Mouse (Mus musculus): ENCODE measurements around the gene Pias1. TPM values are rescaled to one million over a fixed set of nuclear protein-coding genes. Genes with fewer than 3 reads are reported as not detected.

Pias1 gene
- polyA plus RNA-seq, 1 experiment from 2014 or later: 63.2 TPM

DNA sequence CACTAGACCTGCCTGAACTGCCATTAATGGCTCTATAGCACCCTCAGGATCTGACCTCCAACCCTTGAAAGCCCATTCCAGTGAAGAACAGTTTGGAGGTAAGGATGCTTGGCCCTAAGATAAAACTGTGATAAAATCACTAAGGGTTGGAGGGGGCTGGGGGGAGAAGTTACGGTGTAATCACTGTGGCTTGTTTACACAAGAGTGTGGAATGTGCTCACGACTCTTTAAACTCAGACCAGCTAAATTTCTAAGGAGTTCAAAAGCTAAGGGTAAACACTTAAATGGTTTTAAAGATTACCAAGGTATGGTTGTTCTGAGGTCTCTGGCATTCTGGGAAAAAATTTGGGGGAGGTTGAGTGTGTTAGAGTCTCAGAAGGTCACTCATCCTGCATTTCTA lies 7.5 kb upstream of the Pias1 start:
- no peaks in the 10 kb centered on the region for H3K27me3 ChIP-seq (ENCODE audit: control insufficient read depth, insufficient read depth, low read length)
- WGBS: 80% methylated on average over 2 of the region's 2 CpGs
- ATAC-seq (replicated peaks; ENCODE audit: low FRiP score) (no peak), DNase-seq (ENCODE audit: low spot score) (no peak)
- H3K9ac ChIP-seq (ENCODE audit: low read length): no peak overlapping the region
- H3K4me3 ChIP-seq (ENCODE audit: low read depth, low read length): no peak overlapping the region
- no peak overlapping the region for H3K4me2 ChIP-seq (ENCODE audit: low read depth, low read length, severe bottlenecking)
- H3K27ac ChIP-seq (ENCODE audit: low read depth, low read length): no peak overlapping the region
- H3K4me1 ChIP-seq (replicated peaks; ENCODE audit: control insufficient read depth, insufficient read depth, low read length): no peaks in the 10 kb centered on the region
- H3K36me3 ChIP-seq (ENCODE audit: control insufficient read depth, insufficient read depth, low read length): no peaks in the 10 kb centered on the region
- H3K9me3 ChIP-seq (ENCODE audit: control insufficient read depth, low read length): no peaks in the 10 kb centered on the region

DNA sequence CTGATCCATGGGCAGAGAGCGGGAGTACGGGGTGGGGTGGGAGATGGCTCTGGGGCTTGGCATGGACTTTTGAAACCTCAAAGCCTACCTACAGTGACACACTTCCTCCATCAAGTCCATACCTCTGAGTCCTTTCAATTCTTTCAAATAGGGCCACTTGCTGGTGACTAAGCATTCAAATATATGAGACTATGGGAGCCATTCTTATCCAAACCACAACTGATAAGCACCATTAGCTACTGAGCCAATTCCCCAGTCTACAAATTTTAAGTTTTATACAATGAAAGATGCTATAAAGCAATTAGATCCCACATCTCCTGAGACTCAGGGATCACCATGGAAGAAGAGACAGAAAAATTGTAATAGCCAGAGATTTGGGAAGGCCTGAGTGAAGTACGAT lies 2.4 kb upstream of the Pias1 start:
- Histone ChIP-seq H3K4me2 (ENCODE audit: low read depth, low read length, severe bottlenecking) (no peak overlapping the region), H3K36me3 (ENCODE audit: control insufficient read depth, insufficient read depth, low read length) (no peaks in the 10 kb centered on the region), H3K9ac (ENCODE audit: low read length) (no peak overlapping the region), H3K27me3 (ENCODE audit: control insufficient read depth, insufficient read depth, low read length) (no peaks in the 10 kb centered on the region), H3K9me3 (ENCODE audit: control insufficient read depth, low read length) (no peaks in the 10 kb centered on the region), H3K27ac (ENCODE audit: low read depth, low read length) (no peak overlapping the region), H3K4me1 (replicated peaks; ENCODE audit: control insufficient read depth, insufficient read depth, low read length) (no peaks in the 10 kb centered on the region), H3K4me3 (ENCODE audit: low read depth, low read length) (no peak overlapping the region)
- no peak for DNase-seq (ENCODE audit: low spot score)
- ATAC-seq (replicated peaks; ENCODE audit: low FRiP score): no peak
- 94% methylated on average over 3 of the region's 3 CpGs for WGBS

GRCm38 (mm10) chr9:62980777-62981202 lies 6.9 kb downstream of the Pias1 start:
- peak; percentile 94 for ATAC-seq (replicated peaks; ENCODE audit: low FRiP score)
- Histone ChIP-seq H3K9ac (ENCODE audit: low read length) (peak overlapping the region; percentile 82), H3K4me1 (replicated peaks; ENCODE audit: control insufficient read depth, insufficient read depth, low read length) (no peaks in the 10 kb centered on the region; the same call in 1 of the 2 replicates), H3K4me2 (ENCODE audit: low read depth, low read length, severe bottlenecking) (peak overlapping the region; percentile 80), H3K27me3 (ENCODE audit: control insufficient read depth, insufficient read depth, low read length) (no peaks in the 10 kb centered on the region), H3K36me3 (ENCODE audit: control insufficient read depth, insufficient read depth, low read length) (no peaks in the 10 kb centered on the region), H3K27ac (ENCODE audit: low read depth, low read length) (peak overlapping the region; percentile 95), H3K4me3 (ENCODE audit: low read depth, low read length) (peak overlapping the region; percentile 87), H3K9me3 (ENCODE audit: control insufficient read depth, low read length) (no peaks in the 10 kb centered on the region)
- WGBS: under 1% methylated on average over 38 of the region's 38 CpGs
- DNase-seq (ENCODE audit: low spot score): peak; percentile 100

DNA sequence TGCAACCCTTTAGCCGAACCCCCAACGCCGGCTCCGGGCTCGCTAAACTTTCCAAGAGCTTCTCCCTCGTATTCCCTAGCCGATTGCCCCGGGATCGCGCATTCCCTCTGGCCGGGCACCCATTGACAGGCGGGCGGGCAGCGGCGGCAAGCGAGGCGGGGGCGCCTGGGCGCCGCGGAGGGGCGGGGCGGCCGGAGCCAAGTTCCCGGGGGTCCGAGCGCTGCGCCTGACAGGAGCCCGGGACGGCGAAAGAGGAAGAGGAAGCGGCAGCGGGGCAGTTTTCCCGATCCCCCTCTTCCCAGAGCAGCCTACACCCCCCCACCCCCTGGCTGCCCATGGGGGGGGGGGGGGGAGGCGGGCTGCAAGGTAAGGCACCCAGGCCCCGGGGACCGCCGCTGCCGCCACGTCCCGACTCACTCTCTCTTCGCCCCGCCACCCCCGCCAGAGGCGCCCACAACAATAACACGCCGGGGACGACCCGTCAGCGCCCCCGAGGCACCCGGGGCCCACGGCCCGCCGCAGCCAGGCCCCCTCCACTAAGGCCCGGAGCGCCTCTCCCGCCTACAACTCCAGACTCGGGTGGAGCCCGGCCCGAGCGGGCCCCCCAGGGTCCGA lies 7.5 kb downstream of the Pias1 start:
- ATAC-seq (replicated peaks; ENCODE audit: low FRiP score): peak; percentile 88
- peak; percentile 77 for DNase-seq (ENCODE audit: low spot score)
- Histone ChIP-seq H3K27me3 (ENCODE audit: control insufficient read depth, insufficient read depth, low read length) (no peaks in the 10 kb centered on the region), H3K4me1 (replicated peaks; ENCODE audit: control insufficient read depth, insufficient read depth, low read length) (no peaks in the 10 kb centered on the region; the same call in 1 of the 2 replicates), H3K9ac (ENCODE audit: low read length) (peak overlapping the region; percentile 82), H3K36me3 (ENCODE audit: control insufficient read depth, insufficient read depth, low read length) (no peaks in the 10 kb centered on the region), H3K9me3 (ENCODE audit: control insufficient read depth, low read length) (no peaks in the 10 kb centered on the region), H3K4me2 (ENCODE audit: low read depth, low read length, severe bottlenecking) (peak overlapping the region; percentile 80), H3K4me3 (ENCODE audit: low read depth, low read length) (peak overlapping the region; percentile 87), H3K27ac (ENCODE audit: low read depth, low read length) (peak overlapping the region; percentile 95)
- 1% methylated on average over 49 of the region's 63 CpGs for WGBS

DNA sequence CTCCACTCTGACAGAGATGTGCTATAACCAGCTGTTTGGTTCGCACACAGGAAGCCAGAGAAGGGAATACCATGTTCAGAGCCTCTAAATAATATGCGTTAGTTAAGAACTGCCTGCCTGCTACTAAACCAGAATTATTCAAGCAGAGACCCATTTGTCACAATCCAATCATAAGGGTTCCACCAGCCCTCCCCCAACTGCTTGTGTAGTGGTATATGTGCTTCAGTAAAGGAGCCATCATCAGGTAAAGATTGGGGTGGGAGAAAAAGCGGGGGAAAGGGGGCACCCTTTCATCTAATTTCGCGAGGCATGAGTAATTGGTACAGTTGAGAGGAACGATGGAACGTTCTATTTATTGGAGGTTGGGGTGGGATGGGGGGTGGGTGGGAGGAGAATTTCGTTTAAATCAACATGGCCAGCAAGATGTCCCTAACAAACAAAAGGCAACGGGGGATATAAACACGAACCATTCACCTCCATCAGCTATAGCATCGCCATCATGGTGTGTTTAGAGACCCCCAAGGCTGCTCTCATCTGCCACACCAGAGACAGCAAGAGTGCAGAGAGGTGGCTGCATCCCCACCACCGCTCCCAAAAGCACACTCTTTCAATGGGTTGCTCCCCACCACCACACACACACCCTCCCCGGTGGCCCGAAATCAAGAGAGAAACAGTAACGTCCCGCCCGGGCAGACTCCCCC lies 8.1 kb downstream of the Pias1 start:
- DNase-seq (ENCODE audit: low spot score): no peak
- no peaks in the 10 kb centered on the region; the same call in 1 of the 2 replicates for H3K4me1 ChIP-seq (replicated peaks; ENCODE audit: control insufficient read depth, insufficient read depth, low read length)

DNA sequence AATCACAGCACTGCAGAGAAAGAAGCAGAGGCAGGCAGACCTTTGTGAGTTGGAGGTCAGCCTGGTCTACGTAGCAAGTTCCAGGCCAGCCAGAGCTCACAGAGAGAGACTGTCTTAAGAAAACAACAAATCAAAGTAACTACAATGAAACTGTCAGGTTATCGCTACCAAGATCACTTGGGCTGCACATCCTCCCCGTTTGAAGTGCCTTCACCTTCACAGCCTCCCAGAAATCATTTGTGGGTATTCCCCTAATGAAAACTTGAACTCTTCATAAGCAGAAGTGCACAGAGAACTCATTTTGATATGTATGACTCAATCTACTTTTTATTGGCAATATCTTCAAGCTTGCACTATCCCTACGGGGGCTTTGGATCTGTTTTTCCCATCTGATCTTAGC lies 10.6 kb downstream of the Pias1 start:
- 71% methylated on average over 4 of the region's 4 CpGs for WGBS
- no peak overlapping the region for H3K9ac ChIP-seq (ENCODE audit: low read length)
- no peak overlapping the region for H3K27ac ChIP-seq (ENCODE audit: low read depth, low read length)
- H3K36me3 ChIP-seq (ENCODE audit: control insufficient read depth, insufficient read depth, low read length): no peaks in the 10 kb centered on the region
- DNase-seq (ENCODE audit: low spot score) (no peak), ATAC-seq (replicated peaks; ENCODE audit: low FRiP score) (no peak)
- H3K4me2 ChIP-seq (ENCODE audit: low read depth, low read length, severe bottlenecking): no peak overlapping the region
- H3K27me3 ChIP-seq (ENCODE audit: control insufficient read depth, insufficient read depth, low read length): no peaks in the 10 kb centered on the region
- no peaks in the 10 kb centered on the region for H3K9me3 ChIP-seq (ENCODE audit: control insufficient read depth, low read length)
- no peak overlapping the region for H3K4me3 ChIP-seq (ENCODE audit: low read depth, low read length)
- H3K4me1 ChIP-seq (replicated peaks; ENCODE audit: control insufficient read depth, insufficient read depth, low read length): peaks cover 3% of the 10 kb centered on the region; the same call in 1 of the 2 replicates

More for the DNA sequence above, 8.1 kb downstream of the Pias1 start:
- no peak overlapping the region; the same call in 1 of the 2 replicates for H3K27ac ChIP-seq (ENCODE audit: low read depth, low read length)
- ATAC-seq (replicated peaks; ENCODE audit: low FRiP score): peak; percentile 29; the same call in 1 of the 2 replicates
- WGBS: 5% methylated on average over 17 of the region's 17 CpGs
- peak overlapping the region; percentile 82 for H3K9ac ChIP-seq (ENCODE audit: low read length)
- H3K9me3 ChIP-seq (ENCODE audit: control insufficient read depth, low read length): no peaks in the 10 kb centered on the region
- H3K4me2 ChIP-seq (ENCODE audit: low read depth, low read length, severe bottlenecking): peak overlapping the region; percentile 80
- no peaks in the 10 kb centered on the region for H3K27me3 ChIP-seq (ENCODE audit: control insufficient read depth, insufficient read depth, low read length)
- peak overlapping the region; percentile 87 for H3K4me3 ChIP-seq (ENCODE audit: low read depth, low read length)
- no peaks in the 10 kb centered on the region for H3K36me3 ChIP-seq (ENCODE audit: control insufficient read depth, insufficient read depth, low read length)

DNA sequence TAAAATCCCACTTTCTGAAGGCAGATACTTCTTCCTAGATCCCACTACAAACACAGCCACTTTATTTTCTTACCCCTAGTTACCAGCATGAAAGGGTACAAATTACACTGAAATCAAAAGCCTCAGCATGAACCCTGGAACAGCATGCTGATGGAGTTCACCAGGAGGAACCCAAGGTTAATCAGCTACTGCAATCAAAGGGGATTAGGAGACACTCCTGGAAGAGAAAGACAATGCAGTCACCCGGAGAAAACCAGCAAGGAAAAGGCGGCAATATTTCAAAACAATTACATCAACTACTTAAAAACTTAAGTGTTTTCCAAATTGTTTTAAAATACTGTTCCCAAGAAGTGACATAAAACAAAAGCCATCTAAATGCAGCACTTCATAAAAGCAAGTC lies 11.9 kb downstream of the Pias1 start:
- 3% methylated on average over 2 of the region's 2 CpGs for WGBS
- DNase-seq (ENCODE audit: low spot score): no peak
- no peak for ATAC-seq (replicated peaks; ENCODE audit: low FRiP score)
- Histone ChIP-seq H3K4me1 (replicated peaks; ENCODE audit: control insufficient read depth, insufficient read depth, low read length) (peaks cover 3% of the 10 kb centered on the region; the same call in 1 of the 2 replicates), H3K4me3 (ENCODE audit: low read depth, low read length) (no peak overlapping the region), H3K27me3 (ENCODE audit: control insufficient read depth, insufficient read depth, low read length) (no peaks in the 10 kb centered on the region), H3K36me3 (ENCODE audit: control insufficient read depth, insufficient read depth, low read length) (no peaks in the 10 kb centered on the region), H3K9me3 (ENCODE audit: control insufficient read depth, low read length) (no peaks in the 10 kb centered on the region), H3K4me2 (ENCODE audit: low read depth, low read length, severe bottlenecking) (no peak overlapping the region), H3K27ac (ENCODE audit: low read depth, low read length) (no peak overlapping the region), H3K9ac (ENCODE audit: low read length) (no peak overlapping the region)

- 99% methylated on average over 2 of the region's 2 CpGs for WGBS
- Histone ChIP-seq H3K4me3 (ENCODE audit: low read depth, low read length) (no peak overlapping the region), H3K4me2 (ENCODE audit: low read depth, low read length, severe bottlenecking) (no peak overlapping the region), H3K9me3 (ENCODE audit: control insufficient read depth, low read length) (no peaks in the 10 kb centered on the region), H3K27me3 (ENCODE audit: control insufficient read depth, insufficient read depth, low read length) (no peaks in the 10 kb centered on the region), H3K4me1 (replicated peaks; ENCODE audit: control insufficient read depth, insufficient read depth, low read length) (peaks cover 3% of the 10 kb centered on the region; the same call in 1 of the 2 replicates), H3K27ac (ENCODE audit: low read depth, low read length) (no peak overlapping the region), H3K36me3 (ENCODE audit: control insufficient read depth, insufficient read depth, low read length) (no peaks in the 10 kb centered on the region), H3K9ac (ENCODE audit: low read length) (no peak overlapping the region)
- DNase-seq (ENCODE audit: low spot score): no peak
- ATAC-seq (replicated peaks; ENCODE audit: low FRiP score): no peak
Measured at GRCm38 (mm10) chr9:62974439-62974838, 13.3 kb downstream of the Pias1 start.
